Mouse (Mus musculus): ENCODE results near the gene Gcm2.

The Gcm2 gene

DNA sequence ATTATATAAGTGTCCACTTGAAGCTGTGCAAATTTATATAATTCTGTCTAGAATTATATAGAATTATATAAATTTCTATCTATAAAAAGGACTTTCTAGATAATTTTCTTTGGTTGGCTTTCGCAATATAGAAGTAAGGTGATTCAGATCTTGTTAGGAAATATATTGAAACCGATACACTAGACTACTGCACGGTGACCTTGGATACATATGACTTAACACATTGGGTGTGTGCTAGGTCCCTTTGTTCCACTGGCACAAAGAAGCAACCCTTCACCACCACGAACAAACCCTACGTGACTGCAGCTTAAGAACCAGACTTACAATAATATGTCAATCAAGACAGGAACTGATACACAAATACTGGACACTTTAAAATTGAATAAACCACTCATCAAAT is 31.0 kb downstream of the Gcm2 start:
- DNase-seq (ENCODE audit: low spot score in 2 of 2) = no peak

DNA sequence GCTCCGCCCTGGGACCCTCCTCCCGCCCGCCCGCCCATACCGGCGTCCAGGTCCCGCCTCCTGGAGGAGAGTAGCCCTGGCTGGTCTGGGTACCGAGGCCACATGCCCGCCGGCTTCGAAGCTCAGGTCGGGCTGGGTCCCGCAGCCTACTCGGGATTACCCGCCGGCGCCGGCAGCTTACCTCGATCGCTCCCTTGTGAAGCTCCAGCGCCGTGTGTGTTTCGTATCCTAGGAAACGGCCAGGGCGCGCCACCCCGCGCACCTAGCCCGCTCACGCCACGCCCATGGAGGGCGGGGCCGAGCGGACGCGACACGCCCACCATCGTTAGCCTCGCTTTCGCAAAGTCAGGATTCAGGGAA is 31.4 kb downstream of the Gcm2 start, which contains the start of gene Mak:
Gene Mak, minus strand, starts transcription at position 286 of the 360 bp plus-strand sequence.
- peak; percentile 78 to 83 for DNase-seq (ENCODE audit: low spot score in 2 of 2)

DNA sequence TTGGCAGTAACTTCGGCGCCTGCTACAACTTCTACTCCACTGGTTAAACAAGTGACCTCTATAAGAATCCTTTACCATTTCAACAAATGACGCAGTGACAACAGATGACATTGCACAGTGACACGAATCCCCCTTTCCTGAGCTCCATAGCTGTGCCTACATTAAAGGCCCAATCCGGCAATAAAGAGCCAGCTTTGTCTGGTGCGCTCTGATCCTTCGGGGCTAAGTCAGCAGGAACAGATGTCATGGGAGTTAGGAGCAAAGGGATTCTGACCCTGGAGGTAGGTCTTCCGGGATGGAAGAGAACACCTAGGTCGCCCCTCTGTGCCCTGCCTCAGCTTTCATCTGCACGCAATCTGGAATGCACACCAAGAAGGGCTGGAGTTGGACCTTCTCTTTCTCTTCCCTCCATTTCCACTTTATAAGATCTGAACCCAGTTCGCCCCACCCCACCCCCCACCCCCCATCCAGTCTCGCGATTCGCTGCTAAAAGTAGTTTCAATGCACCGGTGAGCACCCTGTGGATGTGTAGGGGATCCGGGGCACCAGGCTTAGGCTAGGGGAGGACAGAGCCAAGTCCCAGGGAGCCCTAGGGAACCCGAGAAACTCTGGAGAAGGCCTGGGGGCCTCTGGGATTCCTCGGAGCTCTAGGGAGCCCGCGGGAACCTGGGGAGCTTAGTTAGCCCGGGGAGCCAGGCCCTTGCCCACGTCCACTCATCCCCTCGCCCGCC is 32.0 kb downstream of the Gcm2 start:
- DNase-seq (ENCODE audit: low spot score in 2 of 2) = no peak

DNA sequence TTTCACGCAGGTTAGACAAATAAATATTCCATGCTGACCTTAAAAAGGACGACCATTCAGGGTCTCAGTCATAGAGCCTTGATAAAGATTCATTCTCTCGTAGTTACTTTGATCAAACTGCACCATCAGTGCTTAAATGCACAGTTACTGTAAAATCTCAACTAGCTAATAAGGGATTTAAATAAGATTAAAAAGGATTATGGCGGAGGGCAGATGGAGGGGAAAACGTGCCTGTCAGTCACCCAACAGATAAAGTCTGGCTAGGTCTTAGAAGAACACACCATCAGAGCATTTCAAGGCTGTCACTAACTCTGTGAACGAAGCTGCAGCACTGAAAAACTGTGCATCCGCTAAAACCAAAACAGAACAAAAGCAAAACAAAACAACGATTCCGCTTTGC is 32.9 kb downstream of the Gcm2 start:
- no peak for DNase-seq (ENCODE audit: low spot score in 2 of 2)

DNA sequence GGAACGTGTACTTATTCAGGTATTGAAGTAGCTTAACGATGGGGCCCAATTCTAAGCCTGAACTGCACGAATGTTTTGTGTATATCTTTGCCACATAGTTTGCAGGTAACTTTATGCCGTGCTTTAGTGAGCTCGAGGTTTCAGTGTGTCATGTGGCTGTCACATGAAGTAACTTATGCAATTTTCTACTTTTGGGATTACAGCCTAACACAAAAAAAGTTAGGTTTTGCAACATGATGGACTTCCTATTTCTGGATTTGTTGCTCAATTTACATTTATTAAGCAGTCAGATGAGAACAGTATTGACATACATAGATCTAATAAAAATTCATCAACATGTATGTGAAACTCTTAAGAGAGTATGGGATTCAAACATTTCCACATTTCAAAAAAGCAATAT is 37.0 kb downstream of the Gcm2 start:
- no peak for DNase-seq (ENCODE audit: low spot score in 2 of 2)

DNA sequence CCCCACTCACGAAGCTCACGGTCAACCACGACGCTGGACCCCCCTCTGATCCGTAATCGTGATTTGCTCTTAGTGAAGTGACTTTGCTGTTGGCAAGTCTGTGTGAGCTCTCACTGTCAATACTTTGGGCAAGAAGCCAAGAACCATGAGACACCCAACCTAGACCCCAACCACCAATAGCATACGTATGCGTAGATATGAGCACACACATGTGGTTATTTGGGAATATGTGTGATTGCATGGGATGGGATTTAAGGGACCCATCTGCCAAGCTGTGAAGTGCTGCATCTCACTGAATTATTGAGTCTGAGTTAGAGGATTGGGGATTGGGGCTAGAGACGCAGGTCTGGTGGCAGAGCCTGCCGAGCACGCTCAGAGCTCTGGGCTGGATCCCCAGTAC is 39.2 kb downstream of the Gcm2 start:
- no peak for DNase-seq (ENCODE audit: low spot score in 2 of 2)

DNA sequence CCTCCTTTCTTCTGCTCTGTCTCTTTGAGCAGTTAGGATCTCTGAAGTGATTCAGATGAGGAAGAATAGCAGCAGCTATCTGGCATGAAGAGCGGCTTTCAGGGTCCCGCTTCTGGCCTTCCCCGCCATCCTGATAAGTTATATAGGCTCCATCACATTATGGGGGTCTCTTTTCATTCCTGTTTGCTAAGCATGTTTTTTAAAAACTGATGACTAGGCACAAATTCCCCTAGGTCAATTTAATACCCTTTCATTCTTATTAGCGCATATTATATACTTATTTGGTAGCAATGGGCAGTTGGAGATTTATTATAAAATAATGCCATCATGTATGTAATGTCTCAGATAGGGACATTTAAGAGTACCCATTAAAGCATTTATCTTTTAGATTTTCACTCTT is 43.2 kb downstream of the Gcm2 start:
- DNase-seq (ENCODE audit: low spot score in 2 of 2) = no peak

DNA sequence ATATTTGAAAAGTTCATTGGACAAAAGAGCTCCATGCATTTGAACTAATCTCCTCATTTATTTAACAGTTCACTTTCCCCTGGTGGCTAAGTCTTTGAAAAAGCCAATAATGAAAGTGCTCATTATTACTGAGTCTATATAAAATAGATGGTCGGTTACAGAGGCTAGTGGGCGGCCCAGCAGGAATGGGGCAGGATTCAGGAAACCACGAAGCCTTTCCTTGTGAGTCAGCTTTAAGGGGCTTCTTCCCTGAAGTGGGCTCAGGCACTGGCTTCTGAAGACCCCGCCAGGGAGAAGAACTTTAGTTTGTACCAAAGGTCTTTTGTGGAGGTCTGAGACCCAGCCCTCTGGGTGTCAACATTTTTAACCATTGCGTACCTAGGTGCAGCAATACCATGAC is 58.9 kb downstream of the Gcm2 start:
- DNase-seq (ENCODE audit: low spot score in 2 of 2) = no peak

Data from right cerebral cortex, postnatal 10 days (tissue).